Mouse (Mus musculus) stomach, embryonic 16.5 days (tissue): ENCODE results near the gene Ppp1r11. TPM values are rescaled to one million over a fixed set of nuclear protein-coding genes. Genes with fewer than 3 reads are reported as not detected.

Experiments used
- ATAC-seq: fragments of 200-750 bp; cut with Nextera tagmentation; 2 replicates; pipeline ENCODE4 v1.8.0; 2017; ENCODE audit warnings: moderate number of reproducible peaks, moderate TSS enrichment; ENCODE audit not compliant: insufficient read depth, low FRiP score
- H3K27ac ChIP-seq: fragments of 300-500 bp; sonication (generic); 2 replicates; pipeline ENCODE4 v1.5.1; 2014; ENCODE audit warnings: low read length
- H3K27me3 ChIP-seq: fragments of 300-500 bp; sonication (generic); 2 replicates; pipeline ENCODE4 v1.6.1; 2014; ENCODE audit warnings: low read length, control low read depth, mixed read lengths; ENCODE audit not compliant: control insufficient read depth, insufficient read depth
- H3K36me3 ChIP-seq: fragments of 300-500 bp; sonication (generic); 2 replicates; pipeline ENCODE4 v1.6.1; 2014; ENCODE audit warnings: low read length; ENCODE audit not compliant: control insufficient read depth, insufficient read depth
- H3K4me1 ChIP-seq: fragments of 300-500 bp; sonication (generic); 2 replicates; pipeline ENCODE4 v1.6.1; 2014; ENCODE audit warnings: low read length, control low read depth, mixed read lengths; ENCODE audit not compliant: control insufficient read depth, insufficient read depth
- H3K4me2 ChIP-seq: fragments of 300-500 bp; sonication (generic); 2 replicates; pipeline ENCODE4 v1.6.1; 2014; ENCODE audit warnings: low read depth, low read length, mixed read lengths
- H3K4me3 ChIP-seq: fragments of 300-500 bp; sonication (generic); replicated peaks from 2 replicates; pipeline ENCODE4 v1.5.1; 2014; ENCODE audit warnings: mild to moderate bottlenecking, low read length
- H3K9ac ChIP-seq: fragments of 300-500 bp; sonication (generic); 2 replicates; pipeline ENCODE4 v1.6.1; 2014; ENCODE audit warnings: low read length
- H3K9me3 ChIP-seq: fragments of 300-500 bp; sonication (generic); replicated peaks from 2 replicates; pipeline ENCODE4 v1.6.1; 2016; ENCODE audit warnings: low read length, control low read depth; ENCODE audit not compliant: control insufficient read depth
- WGBS: fragments of 180-500 bp; shearing (Covaris S2); extraction: QIAGEN DNeasy Blood & Tissue Kit; methylation state at CpG from one replicate; pipeline ENCODE4 v1.1.7; 2014; 5-methylcytosine and 5-hydroxymethylcytosine counted together
- polyA plus RNA-seq: library from polyadenylated mRNA; unstranded; fragments of >200 nt; fragmentation: Nextera tagmentation; extraction: Ambion mirVana; gene quantifications from 2 replicates; pipeline ENCODE4 v1.2.1, GENCODE M21; 2015

Ppp1r11 gene
- polyA plus RNA-seq, 1 experiment from 2014 or later = 97.4 TPM

DNA sequence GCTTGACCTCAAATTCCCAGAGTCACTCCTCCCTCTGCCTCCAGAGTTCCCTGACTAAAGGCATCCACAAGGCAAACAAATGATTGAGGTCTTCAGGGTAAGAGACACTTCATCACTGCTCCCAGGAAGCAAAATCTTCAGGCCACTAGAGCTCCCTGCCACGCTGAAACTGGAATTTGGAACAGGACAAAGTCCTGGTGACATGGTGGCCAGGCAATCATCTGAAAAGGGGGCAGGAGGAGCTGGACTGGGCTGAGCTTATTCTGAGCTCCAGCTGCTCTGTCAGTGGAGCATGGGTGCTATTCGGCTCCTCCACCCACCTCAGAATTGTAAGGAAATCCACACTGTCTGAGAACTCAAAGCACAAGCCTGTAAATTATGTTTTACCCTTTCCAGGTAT is 39.5 kb downstream of the Ppp1r11 start:
- Histone ChIP-seq H3K4me3 (no peak overlapping the region), H3K27me3 (no peaks in the 10 kb centered on the region), H3K4me2 (no peak overlapping the region), H3K4me1 (no peaks in the 10 kb centered on the region), H3K27ac (no peak overlapping the region), H3K36me3 (no peaks in the 10 kb centered on the region), H3K9ac (no peak overlapping the region), H3K9me3 (no peaks in the 10 kb centered on the region)
- WGBS = 62% methylated on average over 2 of the region's 2 CpGs
- ATAC-seq = no peak

GRCm38 (mm10) chr17:36909802-36910201 is 41.7 kb downstream of the Ppp1r11 start:
- WGBS = 39% methylated on average over 4 of the region's 4 CpGs
- H3K9me3 ChIP-seq = no peaks in the 10 kb centered on the region

DNA sequence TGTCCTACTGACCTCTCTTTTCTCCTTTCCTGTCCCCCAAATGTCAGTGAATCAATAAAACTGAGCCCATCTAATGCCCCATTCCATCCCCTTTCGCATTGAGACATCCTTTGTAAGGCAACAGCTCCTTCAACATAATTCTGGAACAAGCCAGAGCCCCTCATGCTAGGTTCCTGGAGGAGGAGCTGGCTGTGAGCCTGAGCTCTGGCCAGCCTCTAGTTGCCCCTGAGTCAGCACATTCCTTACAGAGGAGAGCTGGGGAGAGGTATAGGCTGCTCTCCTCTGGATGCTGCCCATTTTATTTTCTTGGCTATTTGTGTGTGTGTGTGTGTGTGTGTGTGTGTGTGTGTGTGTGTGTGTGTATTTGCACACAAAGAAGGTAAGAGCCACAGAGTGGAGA is 43.3 kb downstream of the Ppp1r11 start:
- H3K27me3 ChIP-seq = no peaks in the 10 kb centered on the region
- no peak overlapping the region for H3K4me3 ChIP-seq
- H3K4me1 ChIP-seq = no peaks in the 10 kb centered on the region
- no peak for ATAC-seq
- 46% methylated on average over 1 of the region's 1 CpGs for WGBS
- no peak overlapping the region for H3K27ac ChIP-seq
- no peak overlapping the region for H3K9ac ChIP-seq
- H3K9me3 ChIP-seq = no peaks in the 10 kb centered on the region
- H3K36me3 ChIP-seq = no peaks in the 10 kb centered on the region
- no peak overlapping the region for H3K4me2 ChIP-seq

More at GRCm38 (mm10) chr17:36909802-36910201, 41.7 kb downstream of the Ppp1r11 start:
- Histone ChIP-seq H3K4me1 (no peaks in the 10 kb centered on the region), H3K27me3 (no peaks in the 10 kb centered on the region), H3K27ac (no peak overlapping the region), H3K4me2 (no peak overlapping the region), H3K4me3 (no peak overlapping the region), H3K36me3 (no peaks in the 10 kb centered on the region), H3K9ac (no peak overlapping the region)
- no peak for ATAC-seq

DNA sequence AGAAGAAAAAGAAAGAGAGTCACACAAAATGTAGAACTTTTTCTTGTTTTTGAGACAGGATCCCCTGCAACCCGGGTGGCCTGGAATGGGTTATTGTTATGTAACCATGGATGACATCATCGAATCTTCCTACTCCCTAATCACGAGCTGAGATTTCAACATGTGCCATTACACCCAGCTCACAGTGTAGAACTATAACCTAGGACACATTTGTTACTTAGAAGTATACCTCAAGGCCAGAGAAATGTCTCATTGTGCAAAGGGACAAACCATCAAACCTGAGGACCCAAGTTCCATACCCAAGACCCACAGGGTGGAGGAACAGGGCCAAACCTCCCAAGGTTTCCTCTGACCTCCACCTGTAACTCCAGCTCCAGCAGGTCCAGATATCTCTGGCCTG is 47.9 kb downstream of the Ppp1r11 start:
- Histone ChIP-seq H3K9me3 (no peaks in the 10 kb centered on the region), H3K4me2 (no peak overlapping the region), H3K4me1 (no peaks in the 10 kb centered on the region), H3K9ac (no peak overlapping the region), H3K27ac (no peak overlapping the region), H3K36me3 (no peaks in the 10 kb centered on the region), H3K27me3 (no peaks in the 10 kb centered on the region), H3K4me3 (no peak overlapping the region)
- ATAC-seq = no peak
- WGBS = 63% methylated on average over 3 of the region's 3 CpGs

DNA sequence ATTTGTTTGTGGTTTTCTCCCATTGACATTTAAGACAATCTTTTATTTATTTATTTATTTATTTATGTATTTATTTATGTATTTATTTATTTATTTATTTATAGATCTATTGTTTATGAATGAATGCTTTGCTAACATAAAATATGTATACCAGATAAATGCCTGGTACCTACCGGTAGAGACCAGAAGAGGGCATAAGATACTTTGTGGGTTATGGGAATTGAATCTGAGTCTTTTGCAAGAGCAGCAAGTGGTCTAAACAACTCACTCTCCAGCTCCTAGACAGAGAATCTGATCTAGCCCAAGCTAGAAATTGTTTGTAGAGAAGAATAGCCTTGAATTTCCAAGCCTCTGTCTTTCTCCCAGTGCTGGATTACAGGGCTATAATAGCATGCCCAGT is 50.9 kb downstream of the Ppp1r11 start:
- no peak overlapping the region for H3K4me2 ChIP-seq
- WGBS = 35% methylated on average over 1 of the region's 1 CpGs

GRCm38 (mm10) chr17:36900001-36900400 is 51.5 kb downstream of the Ppp1r11 start:
- Histone ChIP-seq H3K27ac (no peak overlapping the region), H3K9ac (no peak overlapping the region), H3K4me3 (no peak overlapping the region), H3K4me2 (no peak overlapping the region), H3K27me3 (no peaks in the 10 kb centered on the region), H3K4me1 (no peaks in the 10 kb centered on the region), H3K36me3 (no peaks in the 10 kb centered on the region), H3K9me3 (no peaks in the 10 kb centered on the region)
- ATAC-seq = no peak
- WGBS = 75% methylated on average over 5 of the region's 5 CpGs

More for the DNA sequence above, 50.9 kb downstream of the Ppp1r11 start:
- no peaks in the 10 kb centered on the region for H3K4me1 ChIP-seq
- no peak for ATAC-seq
- H3K36me3 ChIP-seq = no peaks in the 10 kb centered on the region
- no peak overlapping the region for H3K9ac ChIP-seq
- H3K27me3 ChIP-seq = no peaks in the 10 kb centered on the region
- no peaks in the 10 kb centered on the region for H3K9me3 ChIP-seq
- no peak overlapping the region for H3K27ac ChIP-seq
- no peak overlapping the region for H3K4me3 ChIP-seq

DNA sequence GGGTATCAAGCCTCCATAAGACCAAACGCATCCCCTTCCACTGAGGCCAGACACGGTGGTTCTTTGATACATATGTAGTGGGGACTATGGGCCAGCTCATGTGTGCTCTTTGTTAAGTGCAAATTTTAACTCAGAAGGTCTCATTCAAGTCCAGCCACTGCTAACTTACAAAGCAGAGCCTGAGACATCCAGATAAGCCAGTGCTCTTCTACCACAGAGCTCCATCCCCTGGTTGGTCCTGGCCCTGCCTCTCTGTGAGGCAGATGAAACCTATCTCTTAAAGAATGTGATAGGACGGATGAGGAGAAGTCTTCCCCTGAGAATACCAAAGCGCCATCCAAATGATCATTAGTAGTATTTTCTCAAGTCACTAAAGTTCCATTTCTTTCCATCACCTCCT is 52.2 kb downstream of the Ppp1r11 start:
- no peaks in the 10 kb centered on the region for H3K36me3 ChIP-seq
- no peak overlapping the region for H3K4me2 ChIP-seq
- no peak overlapping the region for H3K9ac ChIP-seq
- H3K4me3 ChIP-seq = no peak overlapping the region
- no peaks in the 10 kb centered on the region for H3K9me3 ChIP-seq
- no peaks in the 10 kb centered on the region for H3K4me1 ChIP-seq
- H3K27ac ChIP-seq = no peak overlapping the region
- ATAC-seq = no peak
- WGBS = 83% methylated on average over 4 of the region's 4 CpGs
- H3K27me3 ChIP-seq = no peaks in the 10 kb centered on the region

Other genes starting within 250 kb of the Ppp1r11 start
- not detected in 2 replicates for gene H2-M10.5, start 178.8 kb downstream of the Ppp1r11 start, polyA plus RNA-seq
- gene H2-M10.6, start 139.6 kb downstream of the Ppp1r11 start, polyA plus RNA-seq = not detected in 2 replicates
- 39.9 and 41.3 TPM in 2 replicates for gene Trim26, start 114.6 kb downstream of the Ppp1r11 start, polyA plus RNA-seq
- 0.83 and 1.2 TPM in 2 replicates for gene Trim15, start 84.5 kb downstream of the Ppp1r11 start, polyA plus RNA-seq
- gene Trim10, start 82.2 kb downstream of the Ppp1r11 start, polyA plus RNA-seq = 12.0 and 12.4 TPM in 2 replicates
- 0.08 and 0.10 TPM in 2 replicates for gene Trim40, start 61.6 kb downstream of the Ppp1r11 start, polyA plus RNA-seq
- 5.3 and 6.3 TPM in 2 replicates for gene Trim31, start 53.6 kb downstream of the Ppp1r11 start, polyA plus RNA-seq
- gene Rnf39, start 8.8 kb downstream of the Ppp1r11 start, polyA plus RNA-seq = 3.4 and 5.9 TPM in 2 replicates
- gene Znrd1, start 6.8 kb upstream of the Ppp1r11 start, polyA plus RNA-seq = 70.3 and 79.7 TPM in 2 replicates
- gene Znrd1as, start 6.9 kb upstream of the Ppp1r11 start, polyA plus RNA-seq = 4.2 and 5.6 TPM in 2 replicates
- gene 2410137M14Rik, start 29.5 kb upstream of the Ppp1r11 start, polyA plus RNA-seq = not detected in 2 replicates
- 0.35 and 0.43 TPM in 2 replicates for gene H2-M5, start 37.8 kb upstream of the Ppp1r11 start, polyA plus RNA-seq
- 40.9 and 50.3 TPM in 2 replicates for gene Zfp57, start 49.4 kb upstream of the Ppp1r11 start, polyA plus RNA-seq
- gene Mog, start 71.7 kb upstream of the Ppp1r11 start, polyA plus RNA-seq = 0.21 TPM in 1 of 2 replicates, not detected in the other
- 7.2 and 7.5 TPM in 2 replicates for gene Gabbr1, start 94.2 kb upstream of the Ppp1r11 start, polyA plus RNA-seq
- gene Olfr90, start 136.8 kb upstream of the Ppp1r11 start, polyA plus RNA-seq = not detected in 2 replicates
- gene Olfr91, start 146.5 kb upstream of the Ppp1r11 start, polyA plus RNA-seq = not detected in 2 replicates
- gene Olfr92, start 168.3 kb upstream of the Ppp1r11 start, polyA plus RNA-seq = not detected in 2 replicates
- gene Olfr93, start 209.8 kb upstream of the Ppp1r11 start, polyA plus RNA-seq = not detected in 2 replicates
- not detected in 2 replicates for gene Ubd, start 242.2 kb upstream of the Ppp1r11 start, polyA plus RNA-seq
- not detected in 2 replicates for gene Olfr94, start 249.3 kb upstream of the Ppp1r11 start, polyA plus RNA-seq